Mouse (Mus musculus) stomach, embryonic 14.5 days (tissue): ENCODE results near the gene Mroh3. TPM values are rescaled to one million over a fixed set of nuclear protein-coding genes. Genes with fewer than 3 reads are reported as not detected.
A peak's percentile ranks its signal among the peaks of the same experiment; 100 is the strongest.

Experiments
- ATAC-seq: fragments of 200-750 bp; cut with Nextera tagmentation; 2 replicates; pipeline ENCODE4 v1.8.0; 2017; ENCODE audit warnings: low read depth, moderate TSS enrichment; ENCODE audit not compliant: insufficient number of reproducible peaks, insufficient read depth, low FRiP score
- H3K27ac ChIP-seq: fragments of 300-500 bp; sonication (generic); 2 replicates; pipeline ENCODE4 v1.5.1; 2014; ENCODE audit warnings: mild to moderate bottlenecking, low read length, moderate library complexity, mixed read lengths
- H3K27me3 ChIP-seq: fragments of 300-500 bp; sonication (generic); 2 replicates; pipeline ENCODE4 v1.6.1; 2014; ENCODE audit warnings: low read length, control low read depth, mixed read lengths; ENCODE audit not compliant: control insufficient read depth, insufficient read depth
- H3K36me3 ChIP-seq: fragments of 300-500 bp; sonication (generic); 2 replicates; pipeline ENCODE4 v1.6.1; 2014; ENCODE audit warnings: mild to moderate bottlenecking, control low read depth, low read length, moderate library complexity, mixed read lengths; ENCODE audit not compliant: control insufficient read depth, insufficient read depth
- H3K4me1 ChIP-seq: fragments of 300-500 bp; sonication (generic); 2 replicates; pipeline ENCODE4 v1.6.1; 2014; ENCODE audit warnings: low read length, control low read depth, mixed read lengths; ENCODE audit not compliant: control insufficient read depth, insufficient read depth
- H3K4me2 ChIP-seq: fragments of 300-500 bp; sonication (generic); replicated peaks from 2 replicates; pipeline ENCODE4 v1.6.1; 2014; ENCODE audit warnings: low read depth, low read length, control low read depth
- H3K4me3 ChIP-seq: fragments of 300-500 bp; sonication (generic); 2 replicates; pipeline ENCODE4 v1.5.1; 2014; ENCODE audit warnings: low read depth, low read length, control low read depth
- H3K9ac ChIP-seq: fragments of 300-500 bp; sonication (generic); replicated peaks from 2 replicates; pipeline ENCODE4 v1.6.1; 2014; ENCODE audit warnings: low read depth, mild to moderate bottlenecking, control low read depth, low read length, moderate library complexity, mixed read lengths
- H3K9me3 ChIP-seq: fragments of 300-500 bp; sonication (generic); 2 replicates; pipeline ENCODE4 v1.6.1; 2016; ENCODE audit warnings: low read depth, low read length, control low read depth; ENCODE audit not compliant: control insufficient read depth
- WGBS: fragments of 180-500 bp; shearing (Covaris S2); extraction: QIAGEN DNeasy Blood & Tissue Kit; methylation state at CpG from one replicate; pipeline ENCODE4 v1.1.7; 2014; 5-methylcytosine and 5-hydroxymethylcytosine counted together
- polyA plus RNA-seq: library from polyadenylated mRNA; unstranded; fragments of >200 nt; fragmentation: Nextera tagmentation; extraction: Ambion mirVana; gene quantifications from 2 replicates; pipeline ENCODE4 v1.2.1, GENCODE M21; 2014

Gene Mroh3
- polyA plus RNA-seq, 1 experiment from 2014 or later: 2.7 TPM

GRCm38 (mm10) chr1:136141176-136141950 is 71.3 kb downstream of the Mroh3 start:
- no peak overlapping the region for H3K27ac ChIP-seq
- no peaks in the 10 kb centered on the region for H3K9me3 ChIP-seq
- no peaks in the 10 kb centered on the region for H3K27me3 ChIP-seq
- peaks cover 33% of the 10 kb centered on the region for H3K4me1 ChIP-seq
- 82% methylated on average over 11 of the region's 11 CpGs for WGBS
- H3K36me3 ChIP-seq: no peaks in the 10 kb centered on the region; the same call in 1 of the 2 replicates
- ATAC-seq: no peak
- H3K4me2 ChIP-seq: no peak overlapping the region
- no peak overlapping the region for H3K9ac ChIP-seq
- no peak overlapping the region for H3K4me3 ChIP-seq

- peaks cover 43% of the 10 kb centered on the region for H3K4me1 ChIP-seq
Measured at GRCm38 (mm10) chr1:136139990-136140640, 72.5 kb downstream of the Mroh3 start.

GRCm38 (mm10) chr1:136138191-136138830 is 74.3 kb downstream of the Mroh3 start:
- Histone ChIP-seq H3K27ac (peak overlapping the region; percentile 67), H3K4me2 (no peak overlapping the region), H3K4me3 (no peak overlapping the region), H3K36me3 (no peaks in the 10 kb centered on the region), H3K9ac (no peak overlapping the region), H3K27me3 (no peaks in the 10 kb centered on the region), H3K4me1 (peaks cover 50% of the 10 kb centered on the region), H3K9me3 (no peaks in the 10 kb centered on the region)
- WGBS: 45% methylated on average over 10 of the region's 10 CpGs
- ATAC-seq: no peak

More at GRCm38 (mm10) chr1:136139990-136140640, 72.5 kb downstream of the Mroh3 start:
- Histone ChIP-seq H3K27me3 (no peaks in the 10 kb centered on the region), H3K4me2 (peak overlapping the region; percentile 86), H3K4me3 (peak overlapping the region; percentile 40), H3K36me3 (no peaks in the 10 kb centered on the region), H3K9me3 (no peaks in the 10 kb centered on the region), H3K9ac (peak overlapping the region; percentile 47), H3K27ac (peak overlapping the region; percentile 45; the same call in 1 of the 2 replicates)
- 1% methylated on average over 32 of the region's 32 CpGs for WGBS
- ATAC-seq: peak; percentile 64

GRCm38 (mm10) chr1:136137575-136137974 is 75.1 kb downstream of the Mroh3 start:
- no peak for ATAC-seq
- Histone ChIP-seq H3K4me3 (no peak overlapping the region), H3K36me3 (no peaks in the 10 kb centered on the region), H3K27me3 (no peaks in the 10 kb centered on the region), H3K27ac (peak overlapping the region; percentile 67), H3K4me1 (peaks cover 57% of the 10 kb centered on the region), H3K9me3 (no peaks in the 10 kb centered on the region), H3K9ac (no peak overlapping the region), H3K4me2 (peak overlapping the region; percentile 27)
- WGBS: 3% methylated on average over 4 of the region's 4 CpGs

GRCm38 (mm10) chr1:136137071-136137531 is 75.5 kb downstream of the Mroh3 start:
- no peak for ATAC-seq
- Histone ChIP-seq H3K4me1 (peaks cover 58% of the 10 kb centered on the region), H3K9me3 (no peaks in the 10 kb centered on the region), H3K4me3 (no peak overlapping the region), H3K36me3 (no peaks in the 10 kb centered on the region), H3K9ac (no peak overlapping the region), H3K4me2 (peak overlapping the region; percentile 27), H3K27me3 (no peaks in the 10 kb centered on the region), H3K27ac (peak overlapping the region; percentile 67; the same call in 1 of the 2 replicates)
- WGBS: 34% methylated on average over 7 of the region's 7 CpGs

- H3K27me3 ChIP-seq: no peaks in the 10 kb centered on the region
- no peak overlapping the region for H3K4me2 ChIP-seq
- no peak overlapping the region for H3K4me3 ChIP-seq
- no peak overlapping the region; the same call in 1 of the 2 replicates for H3K27ac ChIP-seq
- WGBS: 33% methylated on average over 4 of the region's 4 CpGs
- H3K9ac ChIP-seq: no peak overlapping the region
- H3K36me3 ChIP-seq: no peaks in the 10 kb centered on the region
- ATAC-seq: no peak
- peaks cover 60% of the 10 kb centered on the region for H3K4me1 ChIP-seq
- H3K9me3 ChIP-seq: no peaks in the 10 kb centered on the region
Measured at GRCm38 (mm10) chr1:136136547-136136946, 76.1 kb downstream of the Mroh3 start.

- Histone ChIP-seq H3K36me3 (no peaks in the 10 kb centered on the region), H3K4me2 (no peak overlapping the region), H3K9me3 (no peaks in the 10 kb centered on the region), H3K9ac (no peak overlapping the region), H3K27me3 (no peaks in the 10 kb centered on the region), H3K4me3 (no peak overlapping the region), H3K4me1 (peaks cover 60% of the 10 kb centered on the region), H3K27ac (no peak overlapping the region; the same call in 1 of the 2 replicates)
- WGBS: 67% methylated on average over 6 of the region's 6 CpGs
- no peak for ATAC-seq
Measured at GRCm38 (mm10) chr1:136135777-136136444, 76.7 kb downstream of the Mroh3 start.

GRCm38 (mm10) chr1:136135046-136135445 is 77.6 kb downstream of the Mroh3 start:
- H3K27ac ChIP-seq: no peak overlapping the region
- ATAC-seq: no peak

More at GRCm38 (mm10) chr1:136135046-136135445, 77.6 kb downstream of the Mroh3 start:
- peaks cover 59% of the 10 kb centered on the region for H3K4me1 ChIP-seq
- no peaks in the 10 kb centered on the region for H3K27me3 ChIP-seq
- H3K9ac ChIP-seq: no peak overlapping the region
- H3K36me3 ChIP-seq: no peaks in the 10 kb centered on the region
- H3K4me2 ChIP-seq: no peak overlapping the region
- H3K9me3 ChIP-seq: no peaks in the 10 kb centered on the region
- no peak overlapping the region for H3K4me3 ChIP-seq
- 47% methylated on average over 1 of the region's 1 CpGs for WGBS
